Mouse (Mus musculus): ENCODE results near the gene Mctp2.

DNA sequence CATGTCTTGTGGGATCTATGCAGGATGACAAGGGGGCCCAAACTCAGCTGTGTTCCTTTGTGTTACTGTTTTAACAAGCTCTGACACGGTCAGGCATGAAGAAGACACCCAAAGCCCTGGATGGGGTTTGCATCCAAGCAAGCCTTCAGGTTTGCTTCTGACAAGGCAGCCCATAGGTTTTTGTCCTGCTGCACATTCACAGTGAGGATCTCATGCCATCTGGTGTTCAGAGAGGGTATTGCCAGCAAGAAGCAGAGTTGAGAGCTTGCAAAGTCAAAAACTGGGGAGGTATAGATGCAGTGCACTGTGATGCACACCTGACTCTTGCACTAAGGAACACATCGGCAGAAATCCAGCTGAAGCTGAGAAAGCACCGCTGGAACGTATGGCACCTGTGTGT lies 67.8 kb downstream of the Mctp2 start:
- TF ChIP-seq CHD2 (IDR thresholded peaks at IDR 0.05; ENCODE audit: low read length) (no peak), RCOR1 (IDR thresholded peaks at IDR 0.05; ENCODE audit: low read depth, low read length) (no peak), ELF1 (IDR thresholded peaks at IDR 0.05; ENCODE audit: low read depth, low read length) (no peak), CTCF (IDR thresholded peaks at IDR 0.05 in 2 of 3, conservative IDR thresholded peaks at IDR 0.05 in 1 of 3; ENCODE audit: control insufficient read depth in 1 of 3, insufficient read depth in 1 of 3, low read depth in 2 of 3, low read length in 3 of 3, poor library complexity in 1 of 3, severe bottlenecking in 1 of 3) (peak; percentile 41 to 51 (median 43)), TBP (IDR thresholded peaks at IDR 0.05; ENCODE audit: low read depth, low read length) (no peak), MYC (IDR thresholded peaks at IDR 0.05; ENCODE audit: low read depth, low read length) (no peak), ZKSCAN1 (IDR thresholded peaks at IDR 0.05; ENCODE audit: low read depth, low read length) (no peak), POLR2A (IDR thresholded peaks at IDR 0.05; ENCODE audit: control insufficient read depth in 1 of 2, insufficient read depth in 1 of 2, low read depth in 1 of 2, low read length in 2 of 2, poor library complexity in 1 of 2) (no peak)
